Mouse (Mus musculus) stomach, adult 2 months (tissue): ENCODE data around the gene Ski. TPM values are rescaled to one million over a fixed set of nuclear protein-coding genes. Genes with fewer than 3 reads are reported as not detected.

Experiments used
- polyA plus RNA-seq: library from polyadenylated mRNA; depleted of rRNA; stranded (reverse); fragments of >200 nt; gene quantifications from 2 replicates; pipeline ENCODE4 v1.2.3, GENCODE M21; 2012; rRNA removed

Ski gene
- 24.6 and 25.9 TPM in 2 replicates for polyA plus RNA-seq

DNA sequence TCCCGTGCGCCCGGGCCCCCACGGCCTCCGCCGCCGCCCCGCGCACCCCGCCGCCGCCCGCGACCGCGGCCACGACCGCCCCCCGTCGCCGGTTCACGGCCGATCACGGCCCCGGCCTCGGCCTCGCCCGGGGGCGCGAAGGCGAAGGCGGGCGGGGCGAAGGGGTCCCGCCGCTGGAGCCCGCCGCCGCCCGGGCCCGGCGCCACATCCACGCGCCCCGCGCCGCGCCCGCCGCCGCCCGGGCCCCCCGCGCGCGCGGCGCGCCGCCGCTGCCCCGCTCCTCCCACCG, at the start of gene Ski:
TSS of gene Ski (minus strand) at position 41 of the 289 bp plus-strand sequence.

DNA sequence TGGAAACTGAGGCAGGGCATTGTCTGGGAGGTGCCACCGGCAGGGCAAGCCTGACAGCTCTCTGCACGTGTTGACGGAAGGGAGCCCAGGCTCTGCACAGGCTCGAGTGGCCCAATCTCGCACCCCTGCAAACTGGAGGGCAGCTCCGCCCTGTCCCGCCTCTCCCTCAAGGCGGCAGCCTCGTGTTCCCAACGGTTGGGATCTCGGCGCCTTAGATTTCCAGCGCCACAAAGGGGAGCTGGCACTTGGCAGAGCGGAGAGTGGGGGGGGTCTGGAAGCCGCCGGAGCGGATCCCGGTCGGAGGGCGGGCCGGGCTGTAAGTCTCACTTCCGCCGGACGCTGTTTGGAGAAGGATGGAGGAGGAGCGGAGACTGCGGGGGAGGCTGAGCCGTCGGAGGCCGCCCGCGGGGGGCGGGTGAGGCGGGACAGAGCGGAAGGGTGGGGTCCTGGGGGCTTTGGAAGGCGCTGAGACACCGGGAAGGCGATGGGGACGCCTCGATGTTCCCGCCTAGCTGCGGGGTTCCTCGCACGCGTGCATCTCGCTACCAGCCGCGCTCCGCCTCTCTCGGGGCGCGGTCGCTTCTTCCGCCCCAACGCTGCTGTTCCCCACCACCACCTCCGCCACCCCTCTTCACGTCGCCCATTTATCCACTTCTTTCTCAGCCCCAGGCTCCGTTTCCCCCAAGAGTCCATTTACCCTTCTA, 27.4 kb upstream of the Ski start, which contains the start of gene Faap20:
TSS of gene Faap20 (plus strand) at position 155 of the 704 bp plus-strand sequence.

Other genes starting within 250 kb of the Ski start
- gene Plch2, start 165.8 kb downstream of the Ski start, polyA plus RNA-seq: 32.9 and 42.6 TPM in 2 replicates
- 7.7 and 7.8 TPM in 2 replicates for gene Pex10, start 155.6 kb downstream of the Ski start, polyA plus RNA-seq
- 31.5 and 41.9 TPM in 2 replicates for gene Rer1, start 136.2 kb downstream of the Ski start, polyA plus RNA-seq
- 3.8 and 4.6 TPM in 2 replicates for gene Morn1, start 136.0 kb downstream of the Ski start, polyA plus RNA-seq
- 41.3 and 48.6 TPM in 2 replicates for gene Faap20, start 27.2 kb upstream of the Ski start, polyA plus RNA-seq
- 11.9 and 16.3 TPM in 2 replicates for gene Prkcz, start 138.8 kb upstream of the Ski start, polyA plus RNA-seq
- gene Gabrd, start 175.5 kb upstream of the Ski start, polyA plus RNA-seq: 0.05 and 0.13 TPM in 2 replicates
- 0.13 and 0.15 TPM in 2 replicates for gene Cfap74, start 186.6 kb upstream of the Ski start, polyA plus RNA-seq
- 3.5 and 4.1 TPM in 2 replicates for gene Tmem52, start 246.5 kb upstream of the Ski start, polyA plus RNA-seq